Mouse (Mus musculus) CH12.LX (cell line): ENCODE data around the gene Rundc3a. TPM values are rescaled to one million over a fixed set of nuclear protein-coding genes. Genes with fewer than 3 reads are reported as not detected.

Experiments used
- DNase-seq: peaks from one replicate; pipeline ENCODE4 v3.0.0-alpha.2; 2013; ENCODE audit errors: extremely low read depth
- H3K27ac ChIP-seq: 2 replicates; pipeline ENCODE4 v1.5.1; 2012; ENCODE audit warnings: low read depth, mild to moderate bottlenecking, control low read depth, moderate library complexity; ENCODE audit not compliant: insufficient read depth
- H3K27me3 ChIP-seq: replicated peaks from 2 replicates; pipeline ENCODE3; 2012; ENCODE audit warnings: inconsistent platforms
- H3K36me3 ChIP-seq, 2 experiments: replicated peaks in 1 of 2; 2 replicates each; pipeline versions ENCODE3 to v1.6.1; 2012; ENCODE audit warnings: inconsistent platforms in 1 of 2, low read length in 1 of 2, mild to moderate bottlenecking in 1 of 2, mixed read lengths in 1 of 2, moderate library complexity in 1 of 2; ENCODE audit not compliant: control insufficient read depth in 1 of 2, insufficient read depth in 1 of 2
- H3K4me1 ChIP-seq, 2 experiments: 2 replicates each; pipeline ENCODE4 v1.6.1; 2012; ENCODE audit warnings: inconsistent platforms in 1 of 2, moderate library complexity in 1 of 2; ENCODE audit not compliant: insufficient read depth in 2 of 2, control insufficient read depth in 1 of 2
- H3K4me2 ChIP-seq: 2 replicates; pipeline ENCODE4 v1.6.1; 2012; ENCODE audit warnings: low read depth, mild to moderate bottlenecking, control low read depth; ENCODE audit not compliant: poor library complexity, insufficient read depth, severe bottlenecking
- H3K4me3 ChIP-seq, 3 experiments: fragments of 150-350 bp in 1 of 3; sonication (generic) in 1 of 3; replicated peaks in 1 of 3; 2 replicates each; pipeline versions ENCODE3 to v1.5.1; 2011 to 2012; ENCODE audit warnings: low read depth in 2 of 3, low read length in 2 of 3, mild to moderate bottlenecking in 2 of 3, moderate library complexity in 2 of 3, control low read depth in 1 of 3, improper control_type of control experiment in 1 of 3, inconsistent platforms in 1 of 3, mixed read lengths in 1 of 3; ENCODE audit not compliant: poor library complexity in 1 of 3
- H3K79me2 ChIP-seq: replicated peaks from 2 replicates; pipeline ENCODE4 v1.6.1; 2012; ENCODE audit warnings: mild to moderate bottlenecking, moderate library complexity; ENCODE audit not compliant: control insufficient read depth, poor library complexity, insufficient read depth, severe bottlenecking; ENCODE audit errors: extremely low read depth
- H3K9ac ChIP-seq: 2 replicates; pipeline ENCODE4 v1.6.1; 2012; ENCODE audit warnings: low read depth, mild to moderate bottlenecking, control low read depth, moderate library complexity; ENCODE audit not compliant: insufficient read depth
- H3K9me3 ChIP-seq: replicated peaks from 2 replicates; pipeline ENCODE3; 2012; ENCODE audit warnings: low read length, inconsistent platforms, mixed read lengths
- BHLHE40 ChIP-seq: IDR thresholded peaks from 2 replicates; pipeline ENCODE4 v1.6.1; 2011; ENCODE audit warnings: mild to moderate bottlenecking, low read depth, low read length, improper control_type of control experiment
- CHD2 ChIP-seq: IDR thresholded peaks from 2 replicates; pipeline ENCODE4 v1.6.1; 2011; ENCODE audit warnings: low read length, improper control_type of control experiment
- CTCF ChIP-seq, 2 experiments: IDR thresholded peaks in 1 of 2; conservative IDR thresholded peaks in 1 of 2; 2 replicates each; pipeline ENCODE4 v1.5.1; 2011 to 2012; ENCODE audit warnings: low read depth in 2 of 2, low read length in 2 of 2, improper control_type of control experiment in 1 of 2, inconsistent platforms in 1 of 2, mild to moderate bottlenecking in 1 of 2, moderate library complexity in 1 of 2
- E2F4 ChIP-seq: IDR thresholded peaks from 2 replicates; pipeline ENCODE4 v1.6.1; 2011; ENCODE audit warnings: low read depth, low read length, improper control_type of control experiment; ENCODE audit not compliant: insufficient replicate concordance
- ELF1 ChIP-seq: IDR thresholded peaks from 2 replicates; pipeline ENCODE4 v1.6.1; 2014; ENCODE audit warnings: low read depth, mild to moderate bottlenecking, inconsistent platforms, low read length, improper control_type of control experiment
- EP300 ChIP-seq: IDR thresholded peaks from 2 replicates; pipeline ENCODE4 v1.6.1; 2011; ENCODE audit warnings: low read length, improper control_type of control experiment
- ETS1 ChIP-seq: conservative IDR thresholded peaks from 2 replicates; pipeline ENCODE4 v1.6.1; 2012; ENCODE audit warnings: low read depth, mild to moderate bottlenecking, inconsistent platforms, low read length, improper control_type of control experiment, moderate library complexity
- GABPA ChIP-seq: IDR thresholded peaks from 2 replicates; pipeline ENCODE4 v1.6.1; 2012; ENCODE audit warnings: low read depth, low read length, improper control_type of control experiment, inconsistent platforms; ENCODE audit not compliant: insufficient replicate concordance
- IRF4 ChIP-seq: IDR thresholded peaks from 2 replicates; pipeline ENCODE4 v1.6.1; 2014; ENCODE audit warnings: low read depth, mild to moderate bottlenecking, inconsistent platforms, low read length, improper control_type of control experiment
- KAT2A ChIP-seq: IDR thresholded peaks from 2 replicates; pipeline ENCODE4 v1.6.1; 2012; ENCODE audit warnings: low read length, improper control_type of control experiment, inconsistent platforms; ENCODE audit not compliant: insufficient replicate concordance
- MAZ ChIP-seq: IDR thresholded peaks from 2 replicates; pipeline ENCODE4 v1.6.1; 2012; ENCODE audit warnings: low read depth, mild to moderate bottlenecking, inconsistent platforms, low read length, improper control_type of control experiment, moderate library complexity
- MEF2A ChIP-seq: IDR thresholded peaks from 2 replicates; pipeline ENCODE4 v1.6.1; 2014; ENCODE audit warnings: low read depth, mild to moderate bottlenecking, inconsistent platforms, low read length, improper control_type of control experiment, borderline replicate concordance
- MXI1 ChIP-seq: IDR thresholded peaks from 2 replicates; pipeline ENCODE4 v1.6.1; 2011; ENCODE audit warnings: mild to moderate bottlenecking, low read depth, low read length, improper control_type of control experiment
- MYC ChIP-seq: IDR thresholded peaks from 2 replicates; pipeline ENCODE4 v1.6.1; 2011; ENCODE audit warnings: low read depth, mild to moderate bottlenecking, improper control_type of control experiment, low read length
- NRF1 ChIP-seq: IDR thresholded peaks from 2 replicates; pipeline ENCODE4 v1.6.1; 2014; ENCODE audit warnings: low read depth, mild to moderate bottlenecking, inconsistent platforms, low read length, improper control_type of control experiment, moderate library complexity
- PAX5 ChIP-seq: IDR thresholded peaks from 2 replicates; pipeline ENCODE4 v1.6.1; 2012; ENCODE audit warnings: low read length, inconsistent platforms, mixed read lengths
- POLR2A ChIP-seq: IDR thresholded peaks from 2 replicates; pipeline ENCODE4 v1.6.1; 2011; ENCODE audit warnings: low read depth, mild to moderate bottlenecking, improper control_type of control experiment, low read length
- POLR2AphosphoS2 ChIP-seq: IDR thresholded peaks from 2 replicates; pipeline ENCODE4 v1.6.1; 2011; ENCODE audit warnings: low read depth, low read length, improper control_type of control experiment
- RAD21 ChIP-seq: IDR thresholded peaks from 2 replicates; pipeline ENCODE4 v1.6.1; 2011; ENCODE audit warnings: low read depth, mild to moderate bottlenecking, low read length, improper control_type of control experiment, moderate library complexity
- RCOR1 ChIP-seq: conservative IDR thresholded peaks from 2 replicates; pipeline ENCODE4 v1.6.1; 2012; ENCODE audit warnings: low read depth, mild to moderate bottlenecking, inconsistent platforms, low read length, improper control_type of control experiment
- SIN3A ChIP-seq: IDR thresholded peaks from 2 replicates; pipeline ENCODE4 v1.6.1; 2012; ENCODE audit warnings: low read length, improper control_type of control experiment, inconsistent platforms
- SMC3 ChIP-seq: IDR thresholded peaks from 2 replicates; pipeline ENCODE4 v1.6.1; 2011; ENCODE audit warnings: low read depth, low read length, improper control_type of control experiment
- TCF12 ChIP-seq: IDR thresholded peaks from 2 replicates; pipeline ENCODE4 v1.6.1; 2014; ENCODE audit warnings: low read depth, mild to moderate bottlenecking, inconsistent platforms, low read length, improper control_type of control experiment
- UBTF ChIP-seq: IDR thresholded peaks from 2 replicates; pipeline ENCODE4 v1.6.1; 2012; ENCODE audit warnings: low read depth, mild to moderate bottlenecking, inconsistent platforms, low read length, improper control_type of control experiment, moderate library complexity
- USF1 ChIP-seq: IDR thresholded peaks from 2 replicates; pipeline ENCODE4 v1.6.1; 2014; ENCODE audit warnings: low read depth, mild to moderate bottlenecking, inconsistent platforms, low read length, improper control_type of control experiment
- ZC3H11A ChIP-seq: IDR thresholded peaks from 2 replicates; pipeline ENCODE4 v1.6.1; 2012; ENCODE audit warnings: low read depth, mild to moderate bottlenecking, inconsistent platforms, low read length, improper control_type of control experiment
- ZKSCAN1 ChIP-seq: IDR thresholded peaks from 2 replicates; pipeline ENCODE4 v1.6.1; 2012; ENCODE audit warnings: low read depth, inconsistent platforms, low read length, improper control_type of control experiment, borderline replicate concordance
- ZMIZ1 ChIP-seq: IDR thresholded peaks from 2 replicates; pipeline ENCODE4 v1.6.1; 2012; ENCODE audit warnings: low read depth, mild to moderate bottlenecking, inconsistent platforms, low read length, improper control_type of control experiment
- dilution Hi-C: fragments of 300-500 bp; cut with MboI; formaldehyde crosslinking; loops from 2 replicates; pipeline ENCODE4 v1.14.3; 2020; ENCODE audit warnings: low sequenced_read_pairs; ENCODE audit not compliant: extremely low pct_unique_long_range_greater_than_20kb, extremely low pct_ligation_motif_present
- in situ Hi-C: fragments of 300-500 bp; cut with MboI; formaldehyde crosslinking; loops from 3 replicates; pipeline ENCODE4 v1.14.3; 2019; ENCODE audit warnings: low sequenced_read_pairs, low pct_ligation_motif_present, low pct_unique_long_range_greater_than_20kb, mixed read lengths
- polyA plus RNA-seq: library from polyadenylated mRNA; unstranded; fragments of >175 nt; gene quantifications from 2 replicates; pipeline ENCODE4 v1.2.1, GENCODE M21; 2012; ENCODE audit warnings: low read depth; ENCODE audit not compliant: insufficient read length
- total RNA-seq, 2 experiments: library from RNA; depleted of rRNA; stranded (reverse); fragments of 300-350 nt in 1 of 2; fragments of >200 nt in 1 of 2; gene quantifications; 2 replicates each; pipeline ENCODE4 v1.2.3; 2012 to 2014

Rundc3a gene
- total and polyA plus RNA-seq, 3 experiments, result 1.4 to 16.3 (median 3.3) TPM

- Histone ChIP-seq H3K27me3 (no peaks in the 10 kb centered on the region), H3K4me3 (peak overlapping the region; percentile 63 to 99 (median 87)), H3K27ac (no peak overlapping the region), H3K79me2 (peaks cover 12% of the 10 kb centered on the region), H3K4me1 (peaks cover 8 to 45% of the 10 kb centered on the region in 2 experiments), H3K4me2 (peak overlapping the region; percentile 75), H3K9me3 (no peaks in the 10 kb centered on the region), H3K9ac (peak overlapping the region; percentile 97), H3K36me3 (peaks cover 41 to 47% of the 10 kb centered on the region in 2 experiments)
- dilution Hi-C loops, result loop anchor here (25.0 kb wide), 1 partner anchor 94 kb away; the partner anchor contains the start of gene Ubtf
- in situ Hi-C loops, result loop anchor here (5.0 kb wide), 1 partner anchor 84 kb away; no protein-coding TSS in a partner anchor
- DNase-seq, result no peak
- TF ChIP-seq MEF2A (no peak), POLR2AphosphoS2 (no peak), ZC3H11A (no peak), E2F4 (no peak), RAD21 (no peak), BHLHE40 (no peak), KAT2A (no peak)
Observed at GRCm38 (mm10) chr11:102406401-102406800, 13.2 kb downstream of the Rundc3a start.

DNA sequence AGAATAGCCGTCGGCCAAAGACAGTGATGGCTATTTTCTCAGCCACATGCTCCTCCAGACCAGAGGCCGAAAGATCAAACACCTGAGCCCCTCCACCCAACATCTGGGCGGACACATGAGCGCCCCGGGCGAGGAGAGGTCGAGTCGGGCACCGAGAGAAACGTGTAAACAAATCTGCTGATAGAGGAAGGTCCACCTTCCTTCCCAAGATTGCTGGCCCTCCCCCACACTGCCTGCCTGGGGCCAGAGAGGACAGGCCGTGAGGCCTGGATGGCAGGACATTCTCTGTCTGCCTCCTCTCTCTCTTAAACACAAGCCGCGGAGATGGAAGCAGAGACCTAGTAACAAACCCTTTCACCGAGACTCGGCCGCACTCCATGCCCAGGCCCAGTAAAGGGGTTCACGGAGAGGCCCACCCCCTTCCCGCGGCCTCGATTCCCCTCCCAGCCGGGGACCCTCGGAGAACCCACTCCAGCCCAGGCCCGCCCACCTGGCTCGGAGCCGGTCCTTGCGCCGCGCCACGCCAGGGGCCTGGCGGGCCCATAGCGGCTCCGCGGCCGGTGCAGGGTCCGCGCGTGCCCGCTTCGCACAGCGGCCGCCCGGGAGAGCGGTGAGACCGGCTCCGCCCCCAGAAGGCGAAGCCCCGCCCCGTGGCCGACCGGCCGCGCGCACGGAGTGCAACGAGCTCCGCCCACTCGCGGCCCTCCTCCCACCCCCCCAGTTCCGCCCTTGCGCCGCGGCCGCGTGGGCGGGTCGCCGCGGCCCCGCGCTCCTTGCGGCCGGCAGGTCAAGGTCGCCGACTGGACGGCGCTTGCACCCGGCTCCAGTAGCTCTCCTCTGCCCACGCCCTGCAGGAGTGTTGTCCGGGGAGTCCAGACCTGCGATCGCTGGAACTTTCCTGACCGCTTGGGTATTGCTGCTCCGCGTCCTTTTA is 14.0 kb downstream of the Rundc3a start:
- peak overlapping the region; percentile 63 to 99 (median 87) for H3K4me3 ChIP-seq
- TF ChIP-seq RCOR1, result no peak
- TF ChIP-seq ELF1, result peak; percentile 86
- peak; percentile 98 for TF ChIP-seq TCF12
- TF ChIP-seq GABPA, result no peak
- peak; percentile 93 for TF ChIP-seq POLR2A
- TF ChIP-seq CTCF (conservative IDR thresholded peaks at IDR 0.05 in 1 of 2, IDR thresholded peaks at IDR 0.05 in 1 of 2; ENCODE audit: low read depth in 2 of 2, low read length in 2 of 2), result no peak
- TF ChIP-seq EP300, result 0 out of 2 replicates have a peak, but pooled peaks have one; percentile 23
- no peak for TF ChIP-seq ZC3H11A
- 0 out of 2 replicates have a peak, but pooled peaks have one; percentile 1 for TF ChIP-seq KAT2A
- peak; percentile 56; the same call in 1 of the 2 replicates for TF ChIP-seq CHD2
- peak; percentile 5; the same call in 1 of the 2 replicates for TF ChIP-seq IRF4
- TF ChIP-seq UBTF, result 0 out of 2 replicates have a peak, but pooled peaks have one; percentile 3
- peak; percentile 94 for TF ChIP-seq ZMIZ1
- TF ChIP-seq MXI1, result peak; percentile 90
- TF ChIP-seq MEF2A, result no peak
- TF ChIP-seq ETS1, result peak; percentile 20
- peak; percentile 75 for TF ChIP-seq MYC
- TF ChIP-seq NRF1, result peak; percentile 72
- TF ChIP-seq SIN3A, result peak; percentile 81
- no peak for TF ChIP-seq MAZ
- TF ChIP-seq SMC3, result no peak; the same call in none of the 2 replicates
- no peak for TF ChIP-seq PAX5
- peak; percentile 14; the same call in 1 of the 2 replicates for TF ChIP-seq POLR2AphosphoS2
- no peak for TF ChIP-seq ZKSCAN1
- TF ChIP-seq USF1, result peak; percentile 6; the same call in 1 of the 2 replicates

More for the DNA sequence above, 14.0 kb downstream of the Rundc3a start:
- Histone ChIP-seq H3K36me3 (peaks cover 36 to 39% of the 10 kb centered on the region in 2 experiments), H3K9ac (peak overlapping the region; percentile 97), H3K9me3 (no peaks in the 10 kb centered on the region), H3K27me3 (no peaks in the 10 kb centered on the region), H3K4me2 (peak overlapping the region; percentile 75), H3K27ac (peak overlapping the region; percentile 87), H3K4me1 (peaks cover 10 to 44% of the 10 kb centered on the region in 2 experiments), H3K79me2 (peaks cover 12% of the 10 kb centered on the region)
- in situ Hi-C loops (loop anchor here (5.0 kb wide), 1 partner anchor 85 kb away; no protein-coding TSS in a partner anchor), dilution Hi-C loops (loop anchor here (25.0 kb wide), 1 partner anchor 95 kb away; the partner anchor contains the start of gene Ubtf)
- peak; percentile 83 for DNase-seq
